Mouse (Mus musculus): ENCODE measurements around the gene Gldc.

GRCm38 (mm10) chr19:30117241-30117640 is 58.0 kb downstream of the Gldc start:
- TF ChIP-seq CTCF (IDR thresholded peaks at IDR 0.05; ENCODE audit: control insufficient read depth, insufficient read depth, low read length) (no peak), POLR2A (IDR thresholded peaks at IDR 0.05; ENCODE audit: borderline replicate concordance, control insufficient read depth, low read depth, low read length) (no peak)

Measured in bone marrow, adult 2 months (tissue).